8 mouse cellular contexts compared by ENCODE assay signal in the genomic region with DNA sequence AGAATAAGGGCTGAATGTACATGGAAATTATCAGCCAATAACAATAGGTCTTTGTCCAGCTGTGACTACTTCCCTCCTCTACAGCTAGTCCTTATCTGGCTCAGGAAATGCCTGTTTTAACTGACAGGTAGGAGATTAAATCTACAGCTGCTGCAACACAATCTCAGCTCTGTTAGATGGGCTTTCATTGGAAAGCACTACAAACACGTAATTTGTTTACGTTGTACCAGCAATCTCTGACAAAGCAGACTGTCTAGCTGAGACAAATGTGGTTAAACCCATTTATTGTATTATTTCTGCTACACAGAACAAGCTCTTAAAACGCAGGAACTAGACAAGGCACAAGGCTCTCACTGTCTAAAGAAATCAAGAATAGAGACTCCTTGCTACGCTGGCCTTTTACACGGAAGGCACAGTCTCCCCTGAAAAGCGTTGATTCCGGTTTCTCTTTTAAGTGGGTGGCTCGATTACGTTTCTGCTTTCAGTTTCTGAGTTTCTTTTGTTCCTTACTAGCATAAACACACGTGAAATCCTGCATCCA.
A peak's percentile ranks its signal among the peaks of the same experiment; 100 is the strongest.
DNase-seq lines count a peak whose midpoint lies in the region; ATAC-seq and TF ChIP-seq lines count a peak whose summit lies in the region.

No protein-coding gene starts in this region.

- H3K9me3 ChIP-seq in forebrain, embryonic 10.5 days: no peaks in the 10 kb centered on the region
- no peaks in the 10 kb centered on the region for H3K9me3 ChIP-seq in hindbrain, postnatal 0 days (ENCODE audit: low read length)

- no peak for ATAC-seq in hindbrain, postnatal 0 days
- peak; percentile 71 for ATAC-seq in megakaryocyte progenitor cell, adult 5-6 weeks (replicated peaks; ENCODE audit: poor library complexity)

- TF ChIP-seq EP300 in heart, adult 2 months (IDR thresholded peaks at IDR 0.05; ENCODE audit: insufficient read depth, low read depth, low read length): no peak

- peak; percentile 48; the same call in 1 of the 2 replicates for TF ChIP-seq POLR2A in heart, adult 2 months (IDR thresholded peaks at IDR 0.05; ENCODE audit: insufficient read depth, low read depth, low read length)

- H3K79me2 ChIP-seq in heart, adult 2 months (replicated peaks; ENCODE audit: control insufficient read depth, insufficient read depth, low read length): no peaks in the 10 kb centered on the region

- H3K36me3 ChIP-seq in heart, adult 2 months (ENCODE audit: control insufficient read depth, insufficient read depth, low read length): peaks cover 3% of the 10 kb centered on the region; the same call in 1 of the 2 replicates
- H3K36me3 ChIP-seq in forebrain, embryonic 10.5 days (replicated peaks): no peaks in the 10 kb centered on the region
- H3K36me3 ChIP-seq in hindbrain, postnatal 0 days (ENCODE audit: insufficient read depth, low read length): no peaks in the 10 kb centered on the region

- 24% methylated on average over 10 of the region's 10 CpGs for WGBS in heart, adult 2 months
- 20% methylated on average over 10 of the region's 10 CpGs for WGBS in forebrain, embryonic 10.5 days
- WGBS in hindbrain, postnatal 0 days: 33% methylated on average over 10 of the region's 10 CpGs

- H3K27ac ChIP-seq in heart, adult 2 months: peak overlapping the region; percentile 78
- peak overlapping the region; percentile 70 for H3K27ac ChIP-seq in forebrain, embryonic 10.5 days
- peak overlapping the region; percentile 2; the same call in 1 of the 2 replicates for H3K27ac ChIP-seq in hindbrain, postnatal 0 days

- TF ChIP-seq CTCF in heart, adult 2 months (IDR thresholded peaks at IDR 0.05): no peak
- TF ChIP-seq CTCF in hindbrain, postnatal 0 days (IDR thresholded peaks at IDR 0.05; ENCODE audit: low read depth): no peak

- H3K27me3 ChIP-seq in heart, adult 2 months (ENCODE audit: control insufficient read depth, insufficient read depth, low read length): no peaks in the 10 kb centered on the region
- peaks cover 26% of the 10 kb centered on the region for H3K27me3 ChIP-seq in forebrain, embryonic 10.5 days (ENCODE audit: poor library complexity, severe bottlenecking)
- H3K27me3 ChIP-seq in hindbrain, postnatal 0 days (ENCODE audit: insufficient read depth, low read length): no peaks in the 10 kb centered on the region

- peaks cover 7% of the 10 kb centered on the region for H3K4me1 ChIP-seq in heart, adult 2 months (ENCODE audit: control insufficient read depth, insufficient read depth, low read length)
- H3K4me1 ChIP-seq in forebrain, embryonic 10.5 days: peaks cover 22% of the 10 kb centered on the region
- no peaks in the 10 kb centered on the region for H3K4me1 ChIP-seq in hindbrain, postnatal 0 days (ENCODE audit: insufficient read depth, low read length)

- H3K4me2 ChIP-seq in hindbrain, postnatal 0 days (ENCODE audit: low read depth, low read length): peak overlapping the region; percentile 43

- intact Hi-C loops in heart, adult 2 months (cut with DNase I): loop anchor here (2.0 kb wide), 1 partner anchor 53 kb away; no protein-coding TSS in a partner anchor

- H3K4me3 ChIP-seq in heart, adult 2 months: peak overlapping the region; percentile 52
- peak overlapping the region; percentile 19 for H3K4me3 ChIP-seq in forebrain, embryonic 10.5 days
- H3K4me3 ChIP-seq in hindbrain, postnatal 0 days (ENCODE audit: low read length): no peak overlapping the region; the same call in 1 of the 2 replicates

- H3K9ac ChIP-seq in heart, adult 2 months (ENCODE audit: low read depth, low read length): peak overlapping the region; percentile 57; the same call in 1 of the 2 replicates
- no peak overlapping the region for H3K9ac ChIP-seq in hindbrain, postnatal 0 days (replicated peaks; ENCODE audit: low read length)

- DNase-seq in heart, adult 2 months: peak in 1 of 2 experiments; percentile 34
- DNase-seq in heart, postnatal 4 days: no peak
- DNase-seq in forebrain, embryonic 10.5 days (ENCODE audit: extremely low spot score, low spot score): no peak
- peak; percentile 31 for DNase-seq in hindbrain, postnatal 0 days (ENCODE audit: low spot score)
- DNase-seq in thymus, postnatal 25 days: peak; percentile 27
- DNase-seq in urinary bladder, adult 2 months (ENCODE audit: low spot score): no peak
- no peak for DNase-seq in testis, postnatal 10 days (ENCODE audit: low spot score)

Comparison
In these comparisons a context has a peak if more than half of its experiments do, and no peak if none do; other contexts are left out.
1. DNase-seq: peak in hindbrain, postnatal 0 days (single experiment) and thymus, postnatal 25 days (single experiment); none in heart, postnatal 4 days (single experiment), forebrain, embryonic 10.5 days (single experiment), urinary bladder, adult 2 months (single experiment) and testis, postnatal 10 days (single experiment).
2. H3K27ac ChIP-seq: peak in every context shown above with its lines; median percentile 78 in heart, adult 2 months; 70 in forebrain, embryonic 10.5 days; 2 in hindbrain, postnatal 0 days.